Mouse (Mus musculus): Measurements from ENCODE around the gene Nup107. TPM values are rescaled to one million over a fixed set of nuclear protein-coding genes. Genes with fewer than 3 reads are reported as not detected.
"Not testable (repeated sequence)": the region's sequence is repeated elsewhere in the genome, so short reads cannot be mapped to it uniquely, and the experiment has no call there.

The Nup107 gene
- total RNA-seq, 2 experiments from 2014 or later: 9.1 to 11.0 TPM

GRCm38 (mm10) chr10:117706440-117706839 is 86.1 kb downstream of the Nup107 start:
- DNase-seq (ENCODE audit: low spot score in 2 of 2): no peak

GRCm38 (mm10) chr10:117705806-117706205 is 86.7 kb downstream of the Nup107 start:
- DNase-seq (ENCODE audit: low spot score in 2 of 2): no peak

GRCm38 (mm10) chr10:117704964-117705335 is 87.6 kb downstream of the Nup107 start:
- DNase-seq (ENCODE audit: low spot score in 2 of 2): no peak

- DNase-seq (ENCODE audit: low spot score in 2 of 2): not testable (repeated sequence)
These were observed 88.1 kb downstream of the Nup107 start for GRCm38 (mm10) chr10:117704314-117704963.

GRCm38 (mm10) chr10:117703506-117703905 is 89.0 kb downstream of the Nup107 start:
- no peak for DNase-seq (ENCODE audit: low spot score in 2 of 2)

- DNase-seq (ENCODE audit: low spot score in 2 of 2): no peak
These were observed 90.3 kb downstream of the Nup107 start for GRCm38 (mm10) chr10:117702024-117702833.

GRCm38 (mm10) chr10:117701034-117701829 is 91.3 kb downstream of the Nup107 start:
- no peak for DNase-seq (ENCODE audit: low spot score in 2 of 2)

Other genes starting within 250 kb of the Nup107 start
- gene Cpm, start 163.2 kb downstream of the Nup107 start, total RNA-seq (2021): 10 to 100 TPM; 20.3 to 33.2 TPM
- 10 to 100 TPM; 48.2 to 54.8 TPM for gene Mdm2, start 81.9 kb downstream of the Nup107 start, total RNA-seq (2021)
- gene Slc35e3, start 46.3 kb downstream of the Nup107 start, total RNA-seq (2021): 10 to 100 TPM; 13.1 to 15.0 TPM
- 100 to 1,000 TPM; 116 to 128 TPM for gene Rap1b, start 53.3 kb upstream of the Nup107 start, total RNA-seq (2021)